Mouse (Mus musculus): ENCODE data around the gene Akr1c12. TPM values are rescaled to one million over a fixed set of nuclear protein-coding genes. Genes with fewer than 3 reads are reported as not detected.
"Not testable (repeated sequence)": the region's sequence is repeated elsewhere in the genome, so short reads cannot be mapped to it uniquely, and the experiment has no call there.

Akr1c12 gene
- polyA plus RNA-seq, 1 experiment from 2014 or later = 2.7 TPM

DNA sequence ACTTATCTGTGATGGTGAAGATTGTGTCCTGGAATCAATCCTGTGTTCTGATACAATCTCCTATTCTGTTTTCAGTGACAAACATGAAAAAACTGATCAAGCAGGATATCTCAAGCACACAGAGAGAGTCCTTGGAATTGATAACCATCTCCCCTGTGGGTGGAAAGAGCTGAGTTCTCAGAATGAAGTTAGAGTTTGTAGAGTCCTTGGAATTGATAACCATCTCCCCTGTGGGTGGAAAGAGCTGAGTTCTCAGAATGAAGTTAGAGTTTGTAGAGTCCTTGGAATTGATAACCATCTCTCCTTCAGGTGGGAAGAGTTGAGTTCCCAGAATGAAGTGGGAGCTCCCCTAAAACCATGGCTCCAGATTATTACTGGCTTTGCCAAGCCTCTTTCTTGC lies 22.3 kb downstream of the Akr1c12 start:
- not testable (repeated sequence) for H3K9ac ChIP-seq; H3K27ac ChIP-seq; H3K4me3 ChIP-seq; H3K36me3 ChIP-seq; H3K4me1 ChIP-seq; H3K4me2 ChIP-seq; H3K9me3 ChIP-seq; H3K27me3 ChIP-seq; ATAC-seq (ENCODE audit: borderline replicate concordance, extremely low read depth, low FRiP score, low TSS enrichment)

DNA sequence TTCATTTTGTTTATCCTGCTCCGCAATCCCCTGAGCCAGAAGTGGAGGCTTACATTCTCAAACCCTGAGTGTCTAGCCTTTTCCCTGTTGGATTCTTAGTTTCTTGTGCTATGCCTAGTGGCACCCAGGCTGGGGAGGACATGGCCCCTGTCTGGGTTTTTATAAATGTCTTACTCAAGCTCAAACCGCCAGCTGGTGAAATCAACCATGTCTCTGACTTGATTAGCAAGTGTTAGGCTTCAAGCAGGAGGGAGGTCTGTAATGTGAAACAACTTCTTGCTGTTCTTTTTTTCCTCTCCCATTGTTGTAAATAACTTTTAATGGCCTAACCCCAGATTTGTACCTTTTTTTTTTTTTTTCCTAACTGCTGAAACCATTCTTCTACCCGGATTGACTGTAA lies 29.9 kb downstream of the Akr1c12 start:
- 65% methylated on average over 3 of the region's 3 CpGs for WGBS

DNA sequence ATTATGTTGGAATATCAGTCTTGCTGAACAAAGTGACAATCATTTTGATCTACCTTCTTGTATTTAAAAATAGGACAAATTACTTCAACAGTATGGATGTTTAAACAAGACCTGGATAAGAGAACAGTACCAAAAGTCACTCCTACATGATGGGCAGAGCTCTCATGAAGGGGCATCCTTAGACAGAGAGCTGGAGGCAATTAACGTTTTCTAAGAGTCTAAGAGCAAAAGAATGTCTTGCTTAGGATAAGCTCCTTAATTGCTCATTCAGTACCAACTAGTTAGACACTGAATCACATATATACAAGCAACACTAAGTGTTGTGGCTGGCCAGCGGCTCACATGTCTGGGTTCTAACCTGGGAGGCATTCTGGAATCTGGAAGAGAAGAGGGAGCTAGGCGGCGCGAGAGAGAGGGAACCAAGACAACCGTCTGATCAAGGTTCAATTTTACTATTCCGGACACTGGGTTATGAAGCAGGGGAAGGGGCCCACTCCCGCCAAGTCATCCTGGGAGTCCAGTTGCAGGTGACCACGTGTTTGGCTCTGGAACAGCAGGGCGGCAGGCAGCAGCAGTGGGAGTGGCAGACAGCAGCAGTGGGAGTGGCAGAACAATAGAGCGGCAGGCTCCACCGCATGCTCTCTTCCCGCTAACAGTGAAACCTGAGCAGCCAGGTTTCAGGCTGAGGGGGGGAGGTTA lies 34.2 kb downstream of the Akr1c12 start:
- 0 out of 2 replicates have a peak, but pooled peaks cover 3% of the 10 kb centered on the region for H3K4me1 ChIP-seq
- no peaks in the 10 kb centered on the region for H3K27me3 ChIP-seq
- 2% methylated on average over 13 of the region's 13 CpGs for WGBS
- H3K4me2 ChIP-seq = peak overlapping the region; percentile 52
- no peak overlapping the region for H3K9ac ChIP-seq
- no peak overlapping the region for H3K27ac ChIP-seq
- no peaks in the 10 kb centered on the region for H3K36me3 ChIP-seq
- H3K9me3 ChIP-seq = no peaks in the 10 kb centered on the region
- ATAC-seq (ENCODE audit: borderline replicate concordance, extremely low read depth, low FRiP score, low TSS enrichment) = peak; percentile 83; the same call in 1 of the 2 replicates
- H3K4me3 ChIP-seq = peak overlapping the region; percentile 23; the same call in 1 of the 2 replicates

More for the DNA sequence above, 29.9 kb downstream of the Akr1c12 start:
- Histone ChIP-seq H3K27me3 (no peaks in the 10 kb centered on the region), H3K36me3 (no peaks in the 10 kb centered on the region), H3K9me3 (no peaks in the 10 kb centered on the region), H3K4me1 (0 out of 2 replicates have a peak, but pooled peaks cover 3% of the 10 kb centered on the region), H3K27ac (no peak overlapping the region), H3K4me2 (no peak overlapping the region), H3K4me3 (no peak overlapping the region), H3K9ac (no peak overlapping the region)
- no peak for ATAC-seq (ENCODE audit: borderline replicate concordance, extremely low read depth, low FRiP score, low TSS enrichment)

GRCm38 (mm10) chr13:4233536-4234172 lies 45.6 kb downstream of the Akr1c12 start:
- Histone ChIP-seq H3K27ac (peak overlapping the region; percentile 59), H3K9me3 (no peaks in the 10 kb centered on the region), H3K27me3 (no peaks in the 10 kb centered on the region), H3K4me3 (no peak overlapping the region), H3K9ac (no peak overlapping the region), H3K4me2 (peak overlapping the region; percentile 26), H3K4me1 (no peaks in the 10 kb centered on the region), H3K36me3 (no peaks in the 10 kb centered on the region)
- ATAC-seq (ENCODE audit: borderline replicate concordance, extremely low read depth, low FRiP score, low TSS enrichment) = peak; percentile 89
- 44% methylated on average over 3 of the region's 3 CpGs for WGBS

DNA sequence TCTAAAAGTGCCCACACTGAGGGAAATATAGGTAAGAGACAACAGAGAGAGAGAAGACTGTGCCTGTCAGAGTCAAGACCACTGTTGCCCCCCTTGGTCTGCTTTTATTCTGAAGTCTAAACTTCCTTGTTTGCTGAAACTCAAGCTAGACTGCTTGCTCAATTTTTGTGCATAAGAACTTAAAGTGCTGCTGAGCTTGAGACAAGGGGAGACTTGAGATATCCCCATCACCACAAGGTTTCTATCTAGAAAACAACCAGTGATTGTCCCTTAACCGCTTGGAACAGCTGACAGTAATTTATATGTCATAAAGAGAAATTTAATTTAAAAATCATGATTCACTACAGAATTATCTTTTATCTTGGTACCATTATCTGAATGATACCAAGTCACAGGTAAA lies 46.1 kb downstream of the Akr1c12 start:
- no peaks in the 10 kb centered on the region for H3K27me3 ChIP-seq
- peak overlapping the region; percentile 53 for H3K27ac ChIP-seq
- no peak overlapping the region for H3K9ac ChIP-seq
- no peak for ATAC-seq (ENCODE audit: borderline replicate concordance, extremely low read depth, low FRiP score, low TSS enrichment)
- no peaks in the 10 kb centered on the region for H3K9me3 ChIP-seq
- no peaks in the 10 kb centered on the region for H3K36me3 ChIP-seq
- no peak overlapping the region for H3K4me2 ChIP-seq
- 41% methylated on average over 1 of the region's 1 CpGs for WGBS
- H3K4me1 ChIP-seq = no peaks in the 10 kb centered on the region
- no peak overlapping the region for H3K4me3 ChIP-seq

GRCm38 (mm10) chr13:4230841-4231623 lies 48.2 kb downstream of the Akr1c12 start:
- 70% methylated on average over 8 of the region's 8 CpGs for WGBS
- no peak overlapping the region for H3K4me3 ChIP-seq
- no peaks in the 10 kb centered on the region for H3K27me3 ChIP-seq
- ATAC-seq (ENCODE audit: borderline replicate concordance, extremely low read depth, low FRiP score, low TSS enrichment) = peak; percentile 27; the same call in 1 of the 2 replicates
- H3K36me3 ChIP-seq = no peaks in the 10 kb centered on the region
- H3K27ac ChIP-seq = no peak overlapping the region
- H3K4me1 ChIP-seq = no peaks in the 10 kb centered on the region
- H3K9me3 ChIP-seq = no peaks in the 10 kb centered on the region
- H3K9ac ChIP-seq = no peak overlapping the region
- H3K4me2 ChIP-seq = no peak overlapping the region

DNA sequence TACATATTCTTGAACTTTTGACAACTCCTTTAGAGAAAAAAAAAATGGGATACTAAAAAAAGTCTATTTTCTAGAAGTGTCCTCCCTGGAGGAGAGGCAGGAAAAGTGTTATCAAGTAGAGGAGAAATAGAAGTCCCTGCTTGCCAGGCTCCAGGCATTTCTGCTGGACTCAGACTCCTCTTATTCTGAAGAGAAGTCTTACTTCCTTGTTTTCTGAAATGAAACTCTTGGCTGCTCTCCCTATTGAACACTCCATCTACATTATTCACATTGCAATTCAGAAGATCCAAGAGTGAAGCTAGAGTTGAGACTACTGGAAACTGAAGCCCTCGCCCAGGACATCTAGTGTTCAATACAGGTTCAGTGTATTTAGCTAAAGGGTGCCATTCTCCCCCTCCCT lies 50.8 kb downstream of the Akr1c12 start, which contains the start of gene Akr1c19:
Gene Akr1c19, plus strand, starts transcription at position 260 of the 400 bp plus-strand sequence.
- Histone ChIP-seq H3K9ac (no peak within 1 kb of the TSS), H3K9me3 (no peaks in the 10 kb centered on the region), H3K4me2 (no peak within 1 kb of the TSS), H3K4me3 (no peak within 1 kb of the TSS), H3K36me3 (no peaks in the 10 kb centered on the region), H3K4me1 (no peaks in the 10 kb centered on the region), H3K27ac (no peak within 1 kb of the TSS), H3K27me3 (no peaks in the 10 kb centered on the region)
- WGBS = 43% methylated on average over 1 of the region's 1 CpGs
- 0 out of 2 replicates have a peak, but pooled peaks have one; percentile 19 for ATAC-seq (ENCODE audit: borderline replicate concordance, extremely low read depth, low FRiP score, low TSS enrichment)

Other genes starting within 250 kb of the Akr1c12 start
- 2.3 and 2.7 TPM in 2 replicates for gene Akr1c14, start 230.4 kb downstream of the Akr1c12 start, polyA plus RNA-seq (2015; fragmentation: Nextera tagmentation; extraction: Ambion mirVana)
- 1.1 and 1.4 TPM in 2 replicates for gene Akr1c18, start 128.8 kb downstream of the Akr1c12 start, polyA plus RNA-seq (2015; fragmentation: Nextera tagmentation; extraction: Ambion mirVana)
- gene Akr1c13, start 88.3 kb downstream of the Akr1c12 start, polyA plus RNA-seq (2015; fragmentation: Nextera tagmentation; extraction: Ambion mirVana) = 6.5 and 13.7 TPM in 2 replicates
- gene Akr1c19, start 50.7 kb downstream of the Akr1c12 start, polyA plus RNA-seq (2015; fragmentation: Nextera tagmentation; extraction: Ambion mirVana) = 10.3 and 11.7 TPM in 2 replicates
- gene Akr1c6, start 154.9 kb upstream of the Akr1c12 start, polyA plus RNA-seq (2015; fragmentation: Nextera tagmentation; extraction: Ambion mirVana) = not detected in 2 replicates
- not detected in 2 replicates for gene Akr1c20, start 243.9 kb upstream of the Akr1c12 start, polyA plus RNA-seq (2015; fragmentation: Nextera tagmentation; extraction: Ambion mirVana)